ENCODE assay signal across 10 mouse cellular contexts in the genomic region with DNA sequence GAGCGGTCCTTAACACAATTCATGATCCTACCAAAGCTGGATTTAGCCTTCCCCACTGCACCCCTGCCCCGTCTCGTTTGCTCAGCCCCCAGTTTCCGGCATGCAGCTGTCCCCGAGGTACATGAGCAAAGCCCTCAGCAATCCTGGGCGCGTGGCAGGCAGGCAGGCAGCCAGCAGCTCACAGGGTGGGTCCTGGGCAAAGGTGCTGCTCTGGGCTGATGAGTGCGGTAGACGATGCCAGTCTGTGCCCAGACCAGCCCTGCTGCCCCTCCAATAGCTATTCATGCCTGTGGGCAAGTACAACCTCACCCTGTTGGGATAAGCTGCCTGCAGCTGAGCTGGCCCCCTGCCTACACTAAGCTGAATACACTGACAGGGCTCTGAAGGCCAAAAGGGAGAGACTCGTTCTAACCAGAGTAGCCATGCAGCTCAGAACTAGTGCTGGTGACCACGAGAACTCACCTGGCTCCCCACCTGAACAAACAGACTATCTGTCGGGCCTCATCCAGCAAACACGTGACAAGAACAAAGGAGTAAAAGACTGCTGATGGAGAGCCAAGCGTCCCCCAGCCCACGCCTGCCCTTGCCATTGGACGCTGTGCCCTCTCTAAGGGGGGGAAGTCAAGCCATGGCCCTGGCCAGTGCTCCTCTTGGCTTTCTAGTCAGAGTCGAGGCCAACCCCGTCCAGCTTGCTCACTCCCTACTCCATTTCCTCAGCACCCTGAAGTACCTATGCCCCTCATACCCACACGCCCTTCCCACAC. TPM values are rescaled to one million over a fixed set of nuclear protein-coding genes. Genes with fewer than 3 reads are reported as not detected.
DNase-seq lines count a peak whose midpoint lies in the region; ATAC-seq and TF ChIP-seq lines count a peak whose summit lies in the region.
"Had no signal": no experiment of that assay in that cellular context is flagged by ENCODE, and none has a peak within 500 bp of the region (broad histone marks: within the 10 kb centered on the region; RNA-seq: fewer than 3 reads in every experiment).

No protein-coding gene starts in this region.

- 78% methylated on average over 18 of the region's 19 CpGs for WGBS in embryonic facial prominence, embryonic 14.5 days
- 83% methylated on average over 19 of the region's 19 CpGs for WGBS in heart, embryonic 13.5 days

- no peak overlapping the region for H3K4me2 ChIP-seq in embryonic facial prominence, embryonic 14.5 days (ENCODE audit: low read depth, low read length)
- H3K4me2 ChIP-seq in heart, embryonic 13.5 days, result no peak overlapping the region

- no peaks in the 10 kb centered on the region for H3K9me3 ChIP-seq in embryonic facial prominence, embryonic 14.5 days (ENCODE audit: control insufficient read depth, low read length)
- H3K9me3 ChIP-seq in heart, embryonic 13.5 days, result no peaks in the 10 kb centered on the region

- peak overlapping the region; percentile 78 for H3K27ac ChIP-seq in layer of hippocampus, adult 2 months
- peak overlapping the region; percentile 48 for H3K27ac ChIP-seq in embryonic facial prominence, embryonic 14.5 days (replicated peaks; ENCODE audit: low read depth, low read length)
- no peak overlapping the region for H3K27ac ChIP-seq in heart, embryonic 13.5 days (replicated peaks)
- H3K27ac ChIP-seq: macrophage had no signal

- no peaks in the 10 kb centered on the region for H3K27me3 ChIP-seq in embryonic facial prominence, embryonic 14.5 days (replicated peaks; ENCODE audit: control insufficient read depth, insufficient read depth, low read length)
- no peaks in the 10 kb centered on the region for H3K27me3 ChIP-seq in heart, embryonic 13.5 days (replicated peaks)
- H3K27me3 ChIP-seq: Patski had no signal

- peaks cover 62% of the 10 kb centered on the region for H3K36me3 ChIP-seq in embryonic facial prominence, embryonic 14.5 days (ENCODE audit: control insufficient read depth, insufficient read depth, low read length)
- peaks cover 76% of the 10 kb centered on the region for H3K36me3 ChIP-seq in heart, embryonic 13.5 days

- H3K9ac ChIP-seq in embryonic facial prominence, embryonic 14.5 days (ENCODE audit: low read depth, low read length), result 0 out of 2 replicates have a peak overlapping the region, but pooled peaks have one; percentile 14
- peak overlapping the region; percentile 28 for H3K9ac ChIP-seq in heart, embryonic 13.5 days

- H3K4me3 ChIP-seq in layer of hippocampus, adult 2 months, result no peak overlapping the region
- H3K4me3 ChIP-seq in embryonic facial prominence, embryonic 14.5 days (ENCODE audit: low read depth, low read length), result no peak overlapping the region
- H3K4me3 ChIP-seq in heart, embryonic 13.5 days, result no peak overlapping the region

- ATAC-seq in embryonic facial prominence, embryonic 14.5 days (ENCODE audit: low read depth), result no peak; the same call in 1 of the 2 replicates
- no peak for ATAC-seq in heart, embryonic 13.5 days (ENCODE audit: extremely low read depth, insufficient number of reproducible peaks, low FRiP score, low TSS enrichment)
- no peak for ATAC-seq in granulocyte monocyte progenitor cell, adult 5-6 weeks (replicated peaks; ENCODE audit: poor library complexity, severe bottlenecking)
- ATAC-seq: Patski had no signal

- no peak for TF ChIP-seq CTCF in layer of hippocampus, adult 2 months (conservative IDR thresholded peaks at IDR 0.05)

- H3K4me1 ChIP-seq in embryonic facial prominence, embryonic 14.5 days (ENCODE audit: control insufficient read depth, insufficient read depth, low read length), result peaks cover 11% of the 10 kb centered on the region; the same call in 1 of the 2 replicates
- H3K4me1 ChIP-seq in heart, embryonic 13.5 days, result peaks cover 66% of the 10 kb centered on the region

- no peak for DNase-seq in layer of hippocampus, adult 2 months (ENCODE audit: low spot score in 2 of 2)
- DNase-seq in layer of hippocampus, adult 18-20 months (ENCODE audit: low spot score in 2 of 2), result no peak
- peak; percentile 47 for DNase-seq in embryonic facial prominence, embryonic 14.5 days (ENCODE audit: low spot score)
- DNase-seq in lung, postnatal 36 days, result peak; percentile 40
- DNase-seq in c-Kit-positive CD71-positive TER-119-positive erythroid progenitor cells, embryonic 14.5 days (ENCODE audit: low spot score), result no peak

RNA-seq across cellular contexts. Expression of a gene that starts 12.9 kb away (rescaled TPM):
- total RNA-seq in layer of hippocampus, adult 2 months (2021), result 10 to 100 TPM; 54.0 to 56.7 TPM
- total RNA-seq in layer of hippocampus, adult 18-20 months (2021), result 10 to 100 TPM; 44.1 to 47.2 TPM
- 54.5 and 57.3 TPM in 2 replicates for polyA plus RNA-seq in embryonic facial prominence, embryonic 14.5 days (2014; fragmentation: Nextera tagmentation; extraction: Ambion mirVana)
- polyA plus RNA-seq in heart, embryonic 13.5 days (2015; fragmentation: Nextera tagmentation; extraction: Ambion mirVana), result 35.7 and 37.1 TPM in 2 replicates
- total RNA-seq in granulocyte monocyte progenitor cell, adult 5-6 weeks (2014; fragmentation: Nextera tagmentation), result 19.4 and 37.8 TPM in 2 replicates
- 3.5 and 15.6 TPM in 2 replicates for total RNA-seq in granulocyte monocyte progenitor cell, adult 5-6 weeks (2017)

RNA-seq across cellular contexts. Expression of a gene that starts 16.6 kb away (rescaled TPM):
- total RNA-seq in layer of hippocampus, adult 2 months (2021), result 10 to 100 TPM; 57.3 to 58.2 TPM
- 10 to 100 TPM; 62.4 to 68.0 TPM for total RNA-seq in layer of hippocampus, adult 18-20 months (2021)
- 2.2 TPM in 2 replicates for polyA plus RNA-seq in embryonic facial prominence, embryonic 14.5 days (2014; fragmentation: Nextera tagmentation; extraction: Ambion mirVana)
- 0.59 and 0.88 TPM in 2 replicates for polyA plus RNA-seq in heart, embryonic 13.5 days (2015; fragmentation: Nextera tagmentation; extraction: Ambion mirVana)
- 1.8 and 3.5 TPM in 2 replicates for total RNA-seq in granulocyte monocyte progenitor cell, adult 5-6 weeks (2014; fragmentation: Nextera tagmentation)
- not detected in 2 replicates for total RNA-seq in granulocyte monocyte progenitor cell, adult 5-6 weeks (2017)
- polyA plus RNA-seq: macrophage had no signal

RNA-seq across cellular contexts. Expression of a gene that starts 22.1 kb away (rescaled TPM):
- total RNA-seq in layer of hippocampus, adult 2 months (2021), result 10 to 100 TPM; 80.3 to 95.2 TPM
- 10 to 100 TPM; 85.0 to 99.1 TPM for total RNA-seq in layer of hippocampus, adult 18-20 months (2021)
- 135 and 137 TPM in 2 replicates for polyA plus RNA-seq in embryonic facial prominence, embryonic 14.5 days (2014; fragmentation: Nextera tagmentation; extraction: Ambion mirVana)
- polyA plus RNA-seq in heart, embryonic 13.5 days (2015; fragmentation: Nextera tagmentation; extraction: Ambion mirVana), result 80.3 and 83.1 TPM in 2 replicates
- total RNA-seq in granulocyte monocyte progenitor cell, adult 5-6 weeks (2014; fragmentation: Nextera tagmentation), result 62.8 and 72.2 TPM in 2 replicates
- total RNA-seq in granulocyte monocyte progenitor cell, adult 5-6 weeks (2017), result 40.9 and 60.4 TPM in 2 replicates

RNA-seq across cellular contexts. Expression of a gene that starts 22.1 kb away (rescaled TPM):
- total RNA-seq in layer of hippocampus, adult 2 months (2021), result 10 to 100 TPM; 37.6 to 39.0 TPM
- 10 to 100 TPM; 36.0 to 38.5 TPM for total RNA-seq in layer of hippocampus, adult 18-20 months (2021)
- 78.1 and 80.2 TPM in 2 replicates for polyA plus RNA-seq in embryonic facial prominence, embryonic 14.5 days (2014; fragmentation: Nextera tagmentation; extraction: Ambion mirVana)
- polyA plus RNA-seq in heart, embryonic 13.5 days (2015; fragmentation: Nextera tagmentation; extraction: Ambion mirVana), result 46.8 and 48.4 TPM in 2 replicates
- total RNA-seq in granulocyte monocyte progenitor cell, adult 5-6 weeks (2014; fragmentation: Nextera tagmentation), result 86.8 and 97.0 TPM in 2 replicates
- 40.4 and 65.2 TPM in 2 replicates for total RNA-seq in granulocyte monocyte progenitor cell, adult 5-6 weeks (2017)

RNA-seq across cellular contexts. Expression of a gene that starts 27.3 kb away (rescaled TPM):
- 10 to 100 TPM; 52.5 to 53.5 TPM for total RNA-seq in layer of hippocampus, adult 2 months (2021)
- 10 to 100 TPM; 47.4 to 49.0 TPM for total RNA-seq in layer of hippocampus, adult 18-20 months (2021)
- 7.5 and 7.6 TPM in 2 replicates for polyA plus RNA-seq in embryonic facial prominence, embryonic 14.5 days (2014; fragmentation: Nextera tagmentation; extraction: Ambion mirVana)
- 0.35 and 0.47 TPM in 2 replicates for polyA plus RNA-seq in heart, embryonic 13.5 days (2015; fragmentation: Nextera tagmentation; extraction: Ambion mirVana)
- total RNA-seq in granulocyte monocyte progenitor cell, adult 5-6 weeks (2014; fragmentation: Nextera tagmentation), result 1.3 TPM in 1 of 2 replicates, not detected in the other
- not detected in 2 replicates for total RNA-seq in granulocyte monocyte progenitor cell, adult 5-6 weeks (2017)
- total RNA-seq: neutrophil, adult 5-6 weeks had no signal
- polyA plus RNA-seq: macrophage had no signal

Comparison
In these comparisons a context has a peak if more than half of its experiments do, and no peak if none do; other contexts are left out.
1. DNase-seq: peak in embryonic facial prominence, embryonic 14.5 days (single experiment) and lung, postnatal 36 days (single experiment); none in layer of hippocampus, adult 2 months (0 of 2), layer of hippocampus, adult 18-20 months (0 of 2) and c-Kit-positive CD71-positive TER-119-positive erythroid progenitor cells, embryonic 14.5 days (single experiment).
2. RNA of a gene that starts 16.6 kb away (total RNA-seq): 62.4 to 68.0 TPM in layer of hippocampus, adult 18-20 months and 57.3 to 58.2 TPM in layer of hippocampus, adult 2 months; 1.8 to 3.5 TPM in granulocyte monocyte progenitor cell, adult 5-6 weeks; every median in the first group is over 10 times any median in the second.